Mouse (Mus musculus) cerebellum, adult 2 months (tissue): ENCODE measurements around the gene Kcng1.

Experiments
- CTCF ChIP-seq: fragments of 200-500 bp; IDR thresholded peaks from 2 replicates; pipeline ENCODE4 v1.5.1; 2011; ENCODE audit warnings: low read depth, mild to moderate bottlenecking, control low read depth, low read length, moderate library complexity, borderline replicate concordance; ENCODE audit not compliant: insufficient read depth
- POLR2A ChIP-seq: fragments of 200-500 bp; IDR thresholded peaks from 2 replicates; pipeline ENCODE4 v1.6.1; 2011; ENCODE audit warnings: low read length, control low read depth, borderline replicate concordance; ENCODE audit not compliant: insufficient read depth

DNA sequence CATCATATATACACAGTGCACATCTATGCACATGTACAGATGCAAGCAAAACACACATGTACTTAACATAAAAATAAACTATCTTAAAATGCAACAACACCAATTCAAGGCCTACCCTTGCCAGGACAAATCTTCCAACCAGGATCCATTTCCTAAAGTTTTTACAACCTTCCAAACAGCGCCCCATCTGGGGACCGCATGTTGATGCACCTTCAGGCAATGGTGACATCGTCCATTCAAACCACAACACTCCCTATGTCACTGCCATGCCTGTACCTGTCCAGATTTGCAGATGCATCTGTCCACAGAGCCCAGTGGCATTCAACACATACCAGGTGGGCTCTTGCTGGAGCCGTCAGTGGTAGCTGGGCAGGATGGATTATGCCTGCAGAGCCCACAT, 38.3 kb downstream of the Kcng1 start:
- TF ChIP-seq CTCF (no peak), POLR2A (no peak)
